Mouse (Mus musculus) bone marrow, adult 2 months (tissue): ENCODE data around the gene Siva1.

Experiments used
- CTCF ChIP-seq: fragments of 200-500 bp; IDR thresholded peaks from 2 replicates; pipeline ENCODE4 v1.5.1; 2011; ENCODE audit warnings: low read length, control low read depth; ENCODE audit not compliant: control insufficient read depth, insufficient read depth
- POLR2A ChIP-seq: fragments of 200-500 bp; IDR thresholded peaks from 2 replicates; pipeline ENCODE4 v1.6.1; 2011; ENCODE audit warnings: low read depth, mild to moderate bottlenecking, control low read depth, low read length, borderline replicate concordance; ENCODE audit not compliant: control insufficient read depth

GRCm38 (mm10) chr12:112632084-112632777 lies 12.2 kb upstream of the Siva1 start:
- TF ChIP-seq CTCF (no peak), POLR2A (0 out of 2 replicates have a peak, but pooled peaks have one; percentile 41)
